Mouse (Mus musculus) forelimb bud, embryonic 11.5 days (tissue): Measurements from ENCODE around the gene Sema3e.

Source experiments
- DNase-seq: peaks from one replicate; pipeline ENCODE4 v3.0.0-alpha.2; 2012; ENCODE audit warnings: low read depth, low spot score

Gene Sema3e

GRCm38 (mm10) chr5:14073152-14073551, 48.1 kb downstream of the Sema3e start:
- no peak for DNase-seq

- no peak for DNase-seq
These were observed 63.0 kb downstream of the Sema3e start for GRCm38 (mm10) chr5:14088100-14088499.

GRCm38 (mm10) chr5:14089875-14090608, 65.0 kb downstream of the Sema3e start:
- DNase-seq: peak; percentile 38

- DNase-seq: no peak
These were observed 65.5 kb downstream of the Sema3e start for GRCm38 (mm10) chr5:14090609-14090969.

GRCm38 (mm10) chr5:14092262-14092776, 67.2 kb downstream of the Sema3e start:
- no peak for DNase-seq

- DNase-seq: no peak
These were observed 71.1 kb downstream of the Sema3e start for GRCm38 (mm10) chr5:14096196-14096595.

GRCm38 (mm10) chr5:14098677-14099076, 73.6 kb downstream of the Sema3e start:
- no peak for DNase-seq

- no peak for DNase-seq
These were observed 82.3 kb downstream of the Sema3e start for GRCm38 (mm10) chr5:14107365-14107764.

- no peak for DNase-seq
These were observed 83.9 kb downstream of the Sema3e start for GRCm38 (mm10) chr5:14109001-14109400.

GRCm38 (mm10) chr5:14111401-14111800, 86.3 kb downstream of the Sema3e start:
- no peak for DNase-seq

GRCm38 (mm10) chr5:14121902-14122301, 96.8 kb downstream of the Sema3e start:
- DNase-seq: no peak

- no peak for DNase-seq
These were observed 101.5 kb downstream of the Sema3e start for GRCm38 (mm10) chr5:14126591-14126990.

GRCm38 (mm10) chr5:14135929-14136328, 110.9 kb downstream of the Sema3e start:
- no peak for DNase-seq

GRCm38 (mm10) chr5:14138725-14139124, 113.6 kb downstream of the Sema3e start:
- DNase-seq: no peak

- DNase-seq: no peak
These were observed 137.5 kb downstream of the Sema3e start for GRCm38 (mm10) chr5:14162579-14162978.

- no peak for DNase-seq
These were observed 138.2 kb downstream of the Sema3e start for GRCm38 (mm10) chr5:14163280-14163679.

- DNase-seq: no peak
These were observed 142.7 kb downstream of the Sema3e start for GRCm38 (mm10) chr5:14167776-14168175.

- DNase-seq: no peak
These were observed 148.5 kb downstream of the Sema3e start for GRCm38 (mm10) chr5:14173355-14174183.

- no peak for DNase-seq
These were observed 155.5 kb downstream of the Sema3e start for GRCm38 (mm10) chr5:14180571-14180970.

- no peak for DNase-seq
These were observed 157.1 kb downstream of the Sema3e start for GRCm38 (mm10) chr5:14182156-14182555.

GRCm38 (mm10) chr5:14195172-14195819, 170.2 kb downstream of the Sema3e start:
- no peak for DNase-seq

GRCm38 (mm10) chr5:14198344-14199040, 173.4 kb downstream of the Sema3e start:
- DNase-seq: no peak
